Mouse (Mus musculus) heart, adult 8-10 months (tissue): Measurements from ENCODE around the gene Gimap5. TPM values are rescaled to one million over a fixed set of nuclear protein-coding genes. Genes with fewer than 3 reads are reported as not detected.

Experiments
- total RNA-seq, 4 experiments: library from RNA; stranded (reverse); gene quantifications; 2 replicates each; pipeline ENCODE4 v1.2.4; 2022

Gene Gimap5
- total RNA-seq, 4 experiments from 2014 or later: 4.1 to 5.0 (median 4.5) TPM

Other genes with a start within 250 kb of the Gimap5 start
- gene Atp6v0e2, start 208.6 kb upstream of the Gimap5 start, total RNA-seq: 10 to 100 TPM; 18.1 to 27.4 (median 23.3) TPM
- 10 to 100 TPM; 17.7 to 20.1 (median 18.8) TPM for gene Lrrc61, start 191.4 kb upstream of the Gimap5 start, total RNA-seq
- 100 to 1,000 TPM in 1 of 4 experiments, 10 to 100 TPM in 3; 62.1 to 108 (median 77.5) TPM for gene Rarres2, start 173.4 kb upstream of the Gimap5 start, total RNA-seq
- gene Gm45021, start 156.6 kb upstream of the Gimap5 start, total RNA-seq: not detected
- 10 to 100 TPM; 35.5 to 40.9 (median 36.3) TPM for gene Repin1, start 152.3 kb upstream of the Gimap5 start, total RNA-seq
- 1 to 10 TPM in 2 of 4 experiments, not detected in 2; 1.0 to 2.8 TPM for gene Gm44965, start 152.3 kb upstream of the Gimap5 start, total RNA-seq
- 10 to 100 TPM; 12.9 to 15.5 (median 14.1) TPM for gene Zfp775, start 144.1 kb upstream of the Gimap5 start, total RNA-seq
- under 1 TPM; 0.22 to 0.69 (median 0.43) TPM for gene AI854703, start 119.4 kb upstream of the Gimap5 start, total RNA-seq
- gene Gimap8, start 99.0 kb upstream of the Gimap5 start, total RNA-seq: 1 to 10 TPM; 4.9 to 8.8 (median 5.8) TPM
- gene Gimap9, start 70.1 kb upstream of the Gimap5 start, total RNA-seq: 1 to 10 TPM; 2.6 to 4.2 (median 3.1) TPM
- 10 to 100 TPM; 16.1 to 25.6 (median 20.1) TPM for gene Gimap4, start 61.6 kb upstream of the Gimap5 start, total RNA-seq
- 10 to 100 TPM; 28.6 to 39.2 (median 35.6) TPM for gene Gimap6, start 38.0 kb upstream of the Gimap5 start, total RNA-seq
- 1 to 10 TPM; 2.7 to 5.0 (median 4.3) TPM for gene Gm28053, start 27.6 kb upstream of the Gimap5 start, total RNA-seq
- gene Gimap7, start 27.6 kb upstream of the Gimap5 start, total RNA-seq: under 1 TPM in 3 of 4 experiments, not detected in 1; 0.22 to 0.78 (median 0.71) TPM
- 1 to 10 TPM; 6.3 to 9.4 (median 8.0) TPM for gene Gimap1, start 7.1 kb upstream of the Gimap5 start, total RNA-seq
- gene Gimap3, start 24.7 kb downstream of the Gimap5 start, total RNA-seq: under 1 TPM; 0.53 to 0.86 (median 0.54) TPM
- 10 to 100 TPM; 15.0 to 19.3 (median 17.1) TPM for gene Tmem176a, start 94.7 kb downstream of the Gimap5 start, total RNA-seq
- 10 to 100 TPM; 34.1 to 50.4 (median 41.2) TPM for gene Tmem176b, start 95.3 kb downstream of the Gimap5 start, total RNA-seq
- not detected for gene Aoc1, start 126.7 kb downstream of the Gimap5 start, total RNA-seq
- not detected for gene 1600015I10Rik, start 183.7 kb downstream of the Gimap5 start, total RNA-seq
- not detected for gene Doxl2, start 228.8 kb downstream of the Gimap5 start, total RNA-seq
- not detected for gene Svs1, start 240.7 kb downstream of the Gimap5 start, total RNA-seq